Mouse (Mus musculus) testis, adult 2 months (tissue): ENCODE results near the gene Ankra2.

Experiments
- CTCF ChIP-seq: fragments of 200-500 bp; IDR thresholded peaks from 2 replicates; pipeline ENCODE4 v1.5.1; 2012; ENCODE audit warnings: low read depth, mild to moderate bottlenecking, inconsistent platforms, low read length, moderate library complexity; ENCODE audit not compliant: control insufficient read depth, insufficient read depth, insufficient replicate concordance
- POLR2A ChIP-seq: fragments of 200-500 bp; IDR thresholded peaks from 2 replicates; pipeline ENCODE4 v1.6.1; 2012; ENCODE audit warnings: low read depth, mild to moderate bottlenecking, inconsistent platforms, low read length, moderate library complexity; ENCODE audit not compliant: control insufficient read depth

DNA sequence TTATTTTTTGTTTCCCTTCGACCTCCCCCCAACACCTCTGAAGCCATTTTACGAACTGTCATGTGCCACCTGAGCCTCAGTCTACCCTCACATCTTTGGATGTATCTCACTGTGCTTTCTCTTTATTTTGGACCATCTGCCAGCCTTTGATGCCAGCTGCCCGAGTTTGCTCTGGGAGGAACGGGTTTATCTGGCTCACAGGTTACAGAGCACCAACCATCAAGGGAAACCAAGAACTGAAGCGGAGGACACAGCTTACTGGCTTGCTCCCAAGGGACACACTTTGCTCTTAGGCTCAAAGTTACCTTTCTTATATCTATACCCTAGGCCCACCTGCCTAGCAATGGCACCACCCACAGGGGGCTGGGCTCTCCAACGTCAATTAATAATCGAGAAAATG, 17.5 kb upstream of the Ankra2 start:
- no peak for TF ChIP-seq POLR2A
- TF ChIP-seq CTCF: no peak
